Mouse (Mus musculus) ES-E14 (cell line): ENCODE measurements at regions not wholly inside any gene's neighbourhood (a gene's known extent, or its start where the extent isn't known, plus 50 kb on each side); places are given as distances from the start of the nearest gene placed in this dataset.

Source experiments
- DNase-seq: peaks from one replicate; pipeline ENCODE4 v3.0.0-alpha.2; 2013; ENCODE audit warnings: low read depth, low spot score
- H3K27ac ChIP-seq: 2 replicates; pipeline ENCODE4 v1.5.1; 2012; ENCODE audit warnings: low read depth, mild to moderate bottlenecking, low read length, moderate library complexity, mixed read lengths; ENCODE audit not compliant: poor library complexity, insufficient read depth, severe bottlenecking
- H3K36me3 ChIP-seq: 2 replicates; pipeline ENCODE4 v1.6.1; 2012; ENCODE audit warnings: mild to moderate bottlenecking, low read length, moderate library complexity, mixed read lengths; ENCODE audit not compliant: control insufficient read depth, poor library complexity, insufficient read depth, severe bottlenecking
- H3K4me1 ChIP-seq, 2 experiments: fragments of 150-350 bp in 1 of 2; sonication (generic) in 1 of 2; 2 replicates each; pipeline ENCODE4 v1.6.1; 2012; ENCODE audit warnings: low read length in 2 of 2, mild to moderate bottlenecking in 1 of 2, mixed read lengths in 1 of 2; ENCODE audit not compliant: control insufficient read depth in 2 of 2, insufficient read depth in 2 of 2, poor library complexity in 1 of 2
- H3K4me3 ChIP-seq, 2 experiments: fragments of 150-350 bp in 1 of 2; sonication (generic) in 1 of 2; 2 replicates each; pipeline ENCODE4 v1.5.1; 2012; ENCODE audit warnings: low read length in 2 of 2, low read depth in 1 of 2, mild to moderate bottlenecking in 1 of 2, mixed read lengths in 1 of 2; ENCODE audit not compliant: insufficient read depth in 1 of 2, poor library complexity in 1 of 2, severe bottlenecking in 1 of 2
- H3K9ac ChIP-seq: 2 replicates; pipeline ENCODE4 v1.6.1; 2012; ENCODE audit warnings: low read depth, mild to moderate bottlenecking, low read length, mixed read lengths; ENCODE audit not compliant: poor library complexity, insufficient read depth, severe bottlenecking
- H3K9me3 ChIP-seq: fragments of 150-350 bp; sonication (generic); 2 replicates; pipeline ENCODE4 v1.6.1; 2012; ENCODE audit warnings: low read depth, mild to moderate bottlenecking, low read length; ENCODE audit not compliant: control insufficient read depth, insufficient read depth
- CHD2 ChIP-seq: IDR thresholded peaks from 2 replicates; pipeline ENCODE4 v1.6.1; 2014; ENCODE audit warnings: mild to moderate bottlenecking, low read depth, low read length, inconsistent platforms
- HCFC1 ChIP-seq: IDR thresholded peaks from 2 replicates; pipeline ENCODE4 v1.6.1; 2012; ENCODE audit warnings: low read length, inconsistent platforms, borderline replicate concordance; ENCODE audit not compliant: insufficient read depth
- MAFK ChIP-seq: IDR thresholded peaks from 2 replicates; pipeline ENCODE4 v1.6.1; 2014; ENCODE audit warnings: mild to moderate bottlenecking, low read depth, low read length, inconsistent platforms; ENCODE audit not compliant: insufficient read depth
- ZC3H11A ChIP-seq: IDR thresholded peaks from 2 replicates; pipeline ENCODE4 v1.6.1; 2012; ENCODE audit warnings: low read depth, mild to moderate bottlenecking, inconsistent platforms, low read length, borderline replicate concordance
- ZNF384 ChIP-seq: IDR thresholded peaks from 2 replicates; pipeline ENCODE4 v1.6.1; 2012; ENCODE audit warnings: low read depth, low read length, inconsistent platforms
- in situ Hi-C, 2 experiments: fragments of 600-800 bp; cut with MboI; formaldehyde crosslinking; loops; one replicate each; pipeline ENCODE4 v1.15.1; 2025; ENCODE audit warnings: low sequenced_read_pairs in 2 of 2, inconsistent platforms in 1 of 2; ENCODE audit not compliant: unreplicated experiment in 2 of 2

- H3K9ac ChIP-seq = no peak overlapping the region
- H3K36me3 ChIP-seq = no peaks in the 10 kb centered on the region
- DNase-seq = peak; percentile 46
- TF ChIP-seq MAFK = no peak
- TF ChIP-seq CHD2 = peak; percentile 52; the same call in 1 of the 2 replicates
- H3K4me3 ChIP-seq = 0 out of 4 replicates have a peak overlapping the region, but pooled peaks of 1 of the 2 experiments have one; percentile 11
- peaks cover 0 to 4% of the 10 kb centered on the region in 2 experiments; a peak in 1 of 4 replicates for H3K4me1 ChIP-seq
- in situ Hi-C loops = no loop called here
- peaks cover 3% of the 10 kb centered on the region; the same call in 1 of the 2 replicates for H3K9me3 ChIP-seq
- peak overlapping the region; percentile 74; the same call in 1 of the 2 replicates for H3K27ac ChIP-seq
These were observed 1142.8 kb downstream of the Nxph1 start for GRCm38 (mm10) chr6:10090966-10091495.

- peak; percentile 40 for DNase-seq
- H3K4me3 ChIP-seq = 0 out of 4 replicates have a peak overlapping the region, but pooled peaks of 1 of the 2 experiments have one; percentile 9
- in situ Hi-C loops = no loop called here
- no peak overlapping the region for H3K9ac ChIP-seq
- H3K27ac ChIP-seq = peak overlapping the region; percentile 74
- H3K9me3 ChIP-seq = peaks cover 3% of the 10 kb centered on the region; the same call in 1 of the 2 replicates
- TF ChIP-seq ZC3H11A (no peak), MAFK (no peak), CHD2 (no peak), HCFC1 (no peak), ZNF384 (no peak)
- H3K36me3 ChIP-seq = no peaks in the 10 kb centered on the region
- H3K4me1 ChIP-seq = peaks cover 0 to 4% of the 10 kb centered on the region in 2 experiments; a peak in 1 of 4 replicates
These were observed 1143.9 kb downstream of the Nxph1 start for GRCm38 (mm10) chr6:10091920-10092661.
